Mouse (Mus musculus) gastrocnemius, adult 2 months (tissue): Measurements from ENCODE around the gene Sardh. TPM values are rescaled to one million over a fixed set of nuclear protein-coding genes. Genes with fewer than 3 reads are reported as not detected.

Experiments
- DNase-seq: peaks from one replicate; pipeline ENCODE4 v3.0.0; 2022
- H3K27ac ChIP-seq: fragments of 200-600 bp; 2 replicates; pipeline ENCODE4 v1.8.1; 2022; ENCODE audit warnings: mild to moderate bottlenecking
- H3K4me3 ChIP-seq: fragments of 200-600 bp; 2 replicates; pipeline ENCODE4 v1.8.1; 2022; ENCODE audit warnings: mild to moderate bottlenecking, moderate library complexity
- CTCF ChIP-seq: fragments of 200-600 bp; IDR thresholded peaks from 2 replicates; pipeline ENCODE4 v1.8.1; 2022; ENCODE audit warnings: antibody characterized with exemption, mild to moderate bottlenecking, moderate library complexity
- intact Hi-C: fragments of 180-260 bp; cut with DNase I; formaldehyde crosslinking; loops from one replicate; pipeline ENCODE4 v1.15.1; 2025
- total RNA-seq, 2 experiments: library from RNA; stranded (reverse); gene quantifications; 2 replicates each; pipeline ENCODE4 v1.2.3; 2021

Gene Sardh
- total RNA-seq, 2 experiments from 2014 or later: 0.84 to 1.2 TPM

DNA sequence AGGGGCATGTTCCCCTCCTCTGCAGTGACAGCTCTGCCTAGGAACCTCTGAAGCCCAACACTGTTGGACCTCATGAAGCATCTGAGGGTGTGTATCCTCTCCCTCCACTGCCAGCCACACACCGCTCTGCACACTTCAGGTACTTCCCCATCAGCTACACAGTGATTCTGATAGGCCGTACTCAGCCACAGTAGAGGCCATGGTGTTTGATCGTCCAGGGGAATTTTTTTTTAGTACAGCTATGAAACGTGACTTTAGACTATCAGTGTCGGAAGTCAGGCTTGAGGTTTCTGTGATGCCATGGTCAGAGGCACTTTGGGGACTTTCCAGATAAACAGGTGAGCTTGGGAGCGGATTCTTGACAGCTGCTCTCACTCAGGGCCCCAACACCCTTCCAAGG lies 60.6 kb downstream of the Sardh start:
- Histone ChIP-seq H3K4me3 (no peak overlapping the region), H3K27ac (no peak overlapping the region)

DNA sequence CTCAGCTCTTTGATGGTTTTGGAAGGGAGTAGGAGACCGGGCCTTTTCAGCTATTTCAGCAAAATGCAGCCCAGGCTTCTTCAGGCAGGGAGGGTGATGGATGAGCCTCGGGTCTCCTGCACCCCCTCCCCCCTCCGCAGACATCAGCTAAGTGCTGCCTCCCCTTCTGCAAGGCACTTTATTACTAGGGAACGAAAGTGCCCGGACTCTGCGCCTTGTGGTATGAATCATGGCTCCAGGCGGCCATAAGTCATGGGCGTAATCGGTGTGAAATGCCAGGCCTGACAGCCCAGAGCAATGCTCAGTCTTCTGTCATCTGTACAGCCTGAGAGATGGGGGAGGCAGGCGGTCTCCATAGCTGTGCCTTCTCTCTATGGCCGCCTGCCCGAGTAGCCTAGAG lies 64.4 kb downstream of the Sardh start:
- intact Hi-C loops: no loop called here
- TF ChIP-seq CTCF: no peak
- Histone ChIP-seq H3K4me3 (no peak overlapping the region), H3K27ac (no peak overlapping the region)
- DNase-seq: no peak

More for the DNA sequence above, 60.6 kb downstream of the Sardh start:
- no peak for DNase-seq
- intact Hi-C loops: no loop called here
- TF ChIP-seq CTCF: no peak

DNA sequence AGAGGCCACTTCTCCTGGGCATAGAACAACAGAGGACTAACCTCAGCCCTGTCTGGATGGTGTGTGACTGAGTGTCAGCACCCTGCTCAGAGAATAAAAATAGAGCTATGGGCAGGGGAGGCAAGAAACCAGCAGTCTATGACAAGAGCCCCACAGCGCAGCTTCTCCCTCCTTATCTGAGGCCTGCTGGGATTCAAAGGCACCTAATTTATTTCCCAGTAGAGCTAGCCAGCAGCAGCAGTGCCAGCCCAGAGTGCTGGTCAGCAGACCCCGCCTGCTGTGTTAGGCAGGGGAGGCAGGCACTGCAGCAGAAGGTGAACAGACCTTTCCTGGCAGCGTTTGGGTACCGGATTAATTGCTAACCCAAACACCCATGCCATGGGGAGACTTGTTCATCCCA lies 66.2 kb downstream of the Sardh start:
- no peak for DNase-seq
- H3K4me3 ChIP-seq: no peak overlapping the region
- intact Hi-C loops: no loop called here
- no peak for TF ChIP-seq CTCF
- no peak overlapping the region for H3K27ac ChIP-seq

DNA sequence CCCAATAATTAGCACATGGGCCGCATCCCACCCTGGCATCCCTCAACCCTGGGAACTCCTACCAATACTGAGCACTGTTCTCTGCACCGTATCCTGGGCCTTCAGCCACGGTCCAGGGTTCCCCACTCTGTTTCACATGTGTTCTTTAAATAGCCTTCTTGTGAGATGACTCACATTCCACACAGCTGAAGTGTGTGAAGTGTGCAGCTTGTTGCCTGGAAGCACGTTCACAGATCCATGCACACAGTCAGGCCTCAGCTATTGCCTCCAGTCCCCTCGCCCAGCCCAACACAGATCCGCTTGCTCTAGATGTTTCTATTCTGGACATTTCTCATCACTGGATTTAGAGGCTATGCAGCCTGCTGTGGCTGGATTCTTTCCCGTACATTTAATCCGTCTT lies 69.0 kb downstream of the Sardh start:
- H3K27ac ChIP-seq: no peak overlapping the region
- DNase-seq: no peak
- no peak for TF ChIP-seq CTCF
- intact Hi-C loops: loop anchor here (5.0 kb wide), 1 partner anchor 52 kb away; no protein-coding TSS in a partner anchor
- H3K4me3 ChIP-seq: no peak overlapping the region

DNA sequence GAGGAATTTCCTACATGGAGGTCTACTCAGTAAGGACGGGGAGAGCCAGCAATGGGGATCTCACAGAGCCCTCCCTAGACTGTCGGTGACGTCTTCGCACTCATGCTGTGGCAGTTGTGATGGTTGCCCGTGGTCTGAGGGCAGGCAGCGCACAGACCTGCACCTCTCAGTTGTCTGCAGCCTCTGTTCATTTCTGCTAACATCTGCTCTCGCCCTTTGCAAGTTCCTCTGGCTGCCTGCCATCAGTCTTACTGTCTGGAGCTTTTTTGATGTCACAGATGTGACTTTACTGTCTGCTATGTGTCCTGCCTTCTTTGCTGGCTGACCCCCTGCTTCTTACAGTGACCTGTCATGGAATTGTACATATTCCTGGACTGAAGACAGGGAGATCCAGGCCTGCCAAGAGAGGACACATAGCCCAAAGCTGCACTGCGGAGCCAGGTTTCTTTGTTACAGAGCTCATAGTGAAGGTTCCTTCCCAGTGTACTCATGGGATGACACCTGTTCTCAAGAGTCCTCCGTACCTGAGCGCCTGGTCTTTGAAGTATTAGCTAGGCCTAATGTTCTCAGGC lies 72.4 kb downstream of the Sardh start:
- no peak overlapping the region for H3K27ac ChIP-seq
- H3K4me3 ChIP-seq: no peak overlapping the region
- intact Hi-C loops: loop anchor here (5.0 kb wide), 1 partner anchor 48 kb away; no protein-coding TSS in a partner anchor
- no peak for TF ChIP-seq CTCF
- peak; percentile 61 for DNase-seq

DNA sequence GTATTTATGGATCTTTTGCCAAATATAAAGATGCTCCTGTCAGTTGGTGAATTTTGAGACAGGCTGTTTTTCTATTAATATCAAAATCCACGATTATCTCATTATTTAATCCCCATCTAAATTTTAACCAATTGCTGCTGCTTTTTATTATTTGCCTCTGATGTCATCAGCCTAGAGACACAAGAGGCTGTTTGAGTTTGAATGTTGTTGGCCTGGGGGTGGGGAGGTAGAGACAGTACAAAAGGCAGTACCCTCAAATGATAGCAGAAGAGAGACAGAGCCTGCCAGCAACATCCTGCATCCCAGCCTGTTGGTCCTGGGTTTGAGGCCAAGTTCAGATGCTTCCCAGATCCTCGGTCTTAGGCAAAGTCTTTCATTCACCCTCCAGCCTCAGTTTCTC lies 73.9 kb downstream of the Sardh start:
- intact Hi-C loops: no loop called here
- Histone ChIP-seq H3K4me3 (no peak overlapping the region), H3K27ac (no peak overlapping the region)
- DNase-seq: no peak
- no peak for TF ChIP-seq CTCF

DNA sequence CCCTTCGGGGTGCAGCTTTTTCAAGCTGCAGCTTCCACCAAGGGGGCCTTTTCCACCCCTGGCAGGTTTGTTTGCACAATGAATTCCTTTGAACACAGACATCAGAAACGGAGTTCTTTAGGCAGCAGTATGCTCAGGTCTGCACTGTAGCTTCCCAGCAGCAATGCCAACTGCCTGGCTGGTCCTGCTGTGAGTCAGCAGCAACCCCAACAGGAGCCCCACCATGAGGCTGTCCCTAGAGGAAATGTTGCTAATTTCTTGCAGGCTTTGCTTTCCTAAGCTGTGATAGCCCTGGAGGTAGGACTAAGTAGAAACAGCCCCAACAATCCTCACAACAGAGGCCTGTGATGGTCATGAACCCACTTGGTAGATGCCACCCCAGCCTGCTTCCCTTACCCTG lies 81.1 kb downstream of the Sardh start:
- intact Hi-C loops: no loop called here
- Histone ChIP-seq H3K4me3 (no peak overlapping the region), H3K27ac (no peak overlapping the region)
- no peak for DNase-seq
- no peak for TF ChIP-seq CTCF

DNA sequence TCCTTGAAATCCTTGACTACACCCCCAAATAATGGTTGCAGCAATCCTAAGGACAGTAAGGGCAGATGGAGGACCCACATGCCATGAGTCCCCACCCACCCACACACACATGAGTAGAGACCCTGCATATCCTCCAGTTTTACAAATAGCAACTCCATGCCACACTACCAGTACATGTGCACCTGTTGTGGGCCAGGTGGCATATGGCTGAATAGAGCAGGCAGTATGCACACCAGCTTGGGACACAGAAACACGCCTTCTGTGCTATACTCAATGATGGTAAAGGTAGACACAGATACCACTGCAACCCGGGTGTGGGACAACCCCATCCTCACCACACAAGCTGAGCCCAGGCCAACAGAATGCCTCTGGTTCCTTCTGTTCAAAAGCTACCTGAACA lies 82.1 kb downstream of the Sardh start:
- DNase-seq: no peak
- no peak for TF ChIP-seq CTCF
- intact Hi-C loops: no loop called here
- no peak overlapping the region for H3K27ac ChIP-seq
- H3K4me3 ChIP-seq: no peak overlapping the region

DNA sequence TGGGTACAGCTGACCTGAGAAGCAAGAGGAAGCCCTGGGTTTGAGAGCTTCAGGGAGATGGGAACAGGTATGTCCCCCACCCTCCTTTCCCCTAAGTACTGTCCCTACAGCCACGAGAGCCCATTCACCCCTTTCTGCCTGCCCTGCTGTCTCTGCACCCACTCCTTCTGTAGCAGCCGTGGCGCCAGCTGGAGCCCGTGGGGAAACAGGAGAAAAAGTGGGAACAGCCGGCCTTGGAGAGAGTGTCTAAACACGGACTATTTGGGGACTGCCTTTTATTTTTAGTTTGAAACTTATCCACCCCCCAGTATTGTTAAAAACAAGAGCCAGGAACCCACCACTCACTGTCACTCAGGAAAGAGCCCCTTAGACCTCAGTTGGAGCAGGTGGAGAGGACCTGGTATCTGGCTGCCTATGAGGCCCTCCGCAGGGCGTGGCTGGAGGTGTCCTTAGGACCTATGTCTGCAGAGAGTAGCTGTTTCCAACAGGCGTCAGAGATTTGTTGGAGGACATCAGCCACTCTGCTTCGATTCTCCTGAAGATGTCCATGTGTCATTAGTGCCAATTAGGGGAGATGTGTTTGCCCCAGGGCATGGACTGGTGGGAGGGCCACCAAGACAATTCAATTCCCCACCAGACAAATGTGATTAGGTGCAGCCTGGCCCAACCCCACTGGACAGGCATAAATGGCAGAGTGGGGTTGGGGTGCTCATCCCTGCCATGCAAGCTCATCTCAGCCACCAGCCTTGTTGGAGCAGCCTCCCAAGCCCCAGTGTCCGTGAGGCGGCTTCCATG lies 83.1 kb downstream of the Sardh start, which contains the start of gene Dbh:
Gene Dbh, plus strand, starts transcription at position 438 of the 795 bp plus-strand sequence.
- no peak within 1 kb of the TSS for H3K4me3 ChIP-seq
- no peak within 1 kb of the TSS for H3K27ac ChIP-seq
- no peak for DNase-seq
- TF ChIP-seq CTCF: no peak
- intact Hi-C loops: no loop called here

DNA sequence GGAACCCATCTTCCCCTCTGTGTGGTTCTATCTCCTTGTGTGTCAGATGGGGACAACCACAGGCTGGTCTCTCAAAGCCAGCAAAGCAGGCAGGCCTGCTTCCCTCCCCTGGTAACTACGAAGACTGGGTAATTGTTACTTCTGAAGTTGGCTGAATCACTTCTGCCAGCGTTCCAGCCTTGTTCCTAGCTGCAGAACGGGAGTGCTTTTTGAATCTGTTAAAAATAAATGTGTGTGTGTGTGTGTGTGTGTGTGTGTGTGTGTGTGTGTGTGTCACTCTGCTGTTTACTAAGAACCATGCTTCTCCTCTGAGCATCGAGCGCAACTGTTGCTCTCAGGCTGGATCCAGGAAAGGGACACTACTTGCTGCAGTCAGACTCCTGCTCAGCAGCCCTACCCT lies 84.3 kb downstream of the Sardh start:
- intact Hi-C loops: no loop called here
- no peak for TF ChIP-seq CTCF

DNA sequence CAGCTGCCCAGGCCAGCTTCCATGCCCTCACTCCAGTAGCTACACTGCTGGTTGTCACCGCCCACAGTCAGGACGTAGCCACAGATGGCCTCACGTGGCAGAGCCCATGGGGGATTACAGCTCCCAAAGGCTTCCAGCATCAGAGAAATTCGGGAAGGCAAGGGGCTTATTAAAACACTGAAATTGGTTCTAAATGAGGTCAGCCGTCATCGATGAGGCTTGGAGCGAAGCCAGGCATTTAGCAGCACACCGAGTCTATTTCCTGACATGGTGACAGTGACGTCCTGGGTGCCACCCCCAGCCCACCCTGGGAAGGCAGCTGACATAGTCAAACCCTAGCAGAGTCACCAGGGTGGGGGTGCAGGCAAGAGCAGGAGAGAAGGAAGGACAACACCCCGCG lies 85.5 kb downstream of the Sardh start:
- Histone ChIP-seq H3K4me3 (no peak overlapping the region), H3K27ac (no peak overlapping the region)
- TF ChIP-seq CTCF: no peak
- intact Hi-C loops: no loop called here
- no peak for DNase-seq

More for the DNA sequence above, 84.3 kb downstream of the Sardh start:
- DNase-seq: no peak
- H3K27ac ChIP-seq: no peak overlapping the region
- no peak overlapping the region for H3K4me3 ChIP-seq

DNA sequence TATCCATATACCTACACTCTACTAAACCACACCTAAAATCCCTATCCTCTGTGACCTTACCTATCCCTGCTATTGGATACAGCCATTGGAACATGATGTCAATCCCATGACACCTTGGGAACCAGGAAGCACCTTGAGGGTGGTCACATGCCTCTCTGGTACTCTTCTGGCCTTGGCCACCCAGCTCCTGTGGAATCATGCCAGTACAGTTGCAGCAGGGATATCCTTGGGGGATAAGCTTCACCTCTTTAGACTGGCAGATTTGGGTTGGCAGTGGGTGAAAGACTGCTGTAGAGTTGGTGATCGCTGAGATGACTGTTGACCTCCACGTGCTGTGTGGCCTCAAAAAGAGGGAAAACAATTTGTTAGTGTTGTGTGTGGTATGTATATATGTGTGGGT lies 86.6 kb downstream of the Sardh start:
- Histone ChIP-seq H3K4me3 (no peak overlapping the region), H3K27ac (no peak overlapping the region)
- intact Hi-C loops: no loop called here
- no peak for TF ChIP-seq CTCF
- no peak for DNase-seq

DNA sequence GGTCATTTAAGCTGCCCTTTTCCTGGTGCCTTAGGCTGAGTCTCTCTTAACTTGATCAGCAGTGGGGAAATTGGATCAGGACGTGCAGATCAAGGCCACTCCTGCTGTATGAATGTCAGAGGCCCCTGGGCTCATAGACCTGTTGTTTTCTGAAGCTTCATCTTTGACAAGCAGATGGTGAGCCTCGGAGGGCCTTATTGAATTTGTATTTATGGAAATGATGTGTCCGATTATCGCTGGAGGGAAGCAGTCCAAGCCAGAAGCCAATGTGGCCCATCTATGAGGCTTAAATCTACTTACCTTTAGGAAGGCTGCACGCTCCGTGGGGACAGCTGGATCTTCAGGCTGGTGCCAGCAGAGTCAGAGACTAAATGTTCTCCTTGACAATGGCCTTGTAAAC lies 91.5 kb downstream of the Sardh start:
- no peak overlapping the region for H3K4me3 ChIP-seq
- H3K27ac ChIP-seq: no peak overlapping the region
- no peak for DNase-seq
- no peak for TF ChIP-seq CTCF
- intact Hi-C loops: no loop called here
